Mouse (Mus musculus) left cerebral cortex, postnatal 14 days (tissue): ENCODE results near the gene E030018B13Rik. TPM values are rescaled to one million over a fixed set of nuclear protein-coding genes. Genes with fewer than 3 reads are reported as not detected.

Experiments
- DNase-seq, 2 experiments: peaks; one replicate each; pipeline ENCODE4 v3.0.0; 2021 to 2022; ENCODE audit warnings: low spot score in 2 of 2, mixed read lengths in 1 of 2
- intact Hi-C: fragments of 180-260 bp; cut with DNase I; formaldehyde crosslinking; loops from one replicate; pipeline ENCODE4 v1.15.1; 2025
- total RNA-seq, 2 experiments: library from RNA; stranded (reverse); gene quantifications; 2 replicates each; pipeline ENCODE4 v1.2.3; 2021

E030018B13Rik gene
- total RNA-seq, 2 experiments from 2014 or later: not detected

GRCm38 (mm10) chr7:63933905-63934304 lies 17.2 kb downstream of the E030018B13Rik start:
- DNase-seq: no peak
- intact Hi-C loops: no loop called here

- intact Hi-C loops: no loop called here
- DNase-seq: no peak
Observed at GRCm38 (mm10) chr7:63934530-63934929, 17.9 kb downstream of the E030018B13Rik start.

DNA sequence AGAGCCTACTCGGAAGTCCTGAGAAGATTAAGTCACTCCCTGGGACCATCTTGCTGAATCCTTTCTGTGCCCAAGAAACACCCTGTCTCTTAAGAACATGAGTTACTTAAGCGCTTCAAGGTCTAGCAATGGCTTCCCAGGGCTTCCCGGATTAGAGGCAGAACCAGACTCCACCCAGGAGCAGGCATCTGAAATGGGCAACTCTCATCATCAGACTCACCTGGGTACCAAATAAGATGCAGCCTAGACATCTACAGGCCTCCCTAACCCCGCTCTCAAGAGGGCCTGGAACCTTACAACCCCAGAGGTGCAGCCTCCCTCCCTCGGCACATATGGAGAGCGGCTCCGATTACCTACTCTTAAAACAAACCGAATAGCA lies 19.1 kb downstream of the E030018B13Rik start:
- intact Hi-C loops: loop anchor here (2.0 to 5.0 kb wide), 4 partner anchors 81 to 227 kb away; no protein-coding TSS in a partner anchor
- peak in 1 of 2 experiments; percentile 46 for DNase-seq

DNA sequence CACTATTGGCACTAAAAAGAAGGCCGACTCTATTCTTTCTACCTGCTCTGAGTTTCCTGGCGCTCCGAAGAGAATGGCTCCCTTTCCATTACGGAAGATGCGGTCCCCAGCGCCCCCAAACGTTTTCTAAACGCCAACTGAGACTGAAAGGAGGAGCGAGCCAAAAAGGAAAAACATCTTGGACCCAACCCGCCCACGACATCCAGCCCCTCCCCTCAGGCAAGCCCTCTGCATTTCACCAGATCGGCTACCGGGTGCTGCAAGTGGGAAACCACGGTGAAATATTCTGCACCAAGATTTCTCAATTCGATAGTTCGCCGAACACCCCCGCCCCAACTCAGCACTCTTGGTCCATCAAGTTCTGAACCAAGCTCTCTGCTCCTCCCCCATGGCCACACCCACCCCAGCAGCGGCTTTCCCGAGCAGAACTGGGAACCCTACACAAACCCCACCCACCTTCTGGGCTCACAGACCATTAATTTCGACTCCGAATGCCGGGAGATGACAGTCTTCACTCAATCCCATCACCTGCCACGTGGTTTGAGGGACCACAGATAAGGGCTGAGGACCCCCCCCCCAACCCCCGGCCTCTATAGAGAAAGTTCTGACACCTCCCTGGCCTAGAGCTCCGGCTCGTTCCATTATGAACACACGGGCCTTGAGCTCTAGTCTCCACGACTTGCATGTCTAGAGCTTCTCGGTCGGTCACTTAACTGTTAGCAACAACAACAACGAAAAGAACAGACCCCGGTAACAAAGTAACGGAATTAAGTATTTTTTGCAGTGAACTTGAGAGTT lies 19.7 kb downstream of the E030018B13Rik start:
- intact Hi-C loops: loop anchor here (2.0 to 5.0 kb wide), 4 partner anchors 82 to 226 kb away; no protein-coding TSS in a partner anchor
- peak; percentile 76 to 83 for DNase-seq

DNA sequence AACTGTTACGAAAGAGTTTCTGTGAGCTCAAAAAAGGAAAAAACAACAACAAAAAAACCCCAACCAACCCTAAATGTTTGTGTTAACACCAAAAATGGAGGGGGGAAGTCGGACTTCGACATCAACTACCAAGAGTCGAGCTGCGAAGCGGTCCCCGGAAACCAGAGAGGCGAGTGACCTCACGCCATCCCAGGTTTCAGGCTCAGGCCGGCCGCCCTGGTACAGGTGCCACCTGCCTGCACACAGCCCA lies 20.3 kb downstream of the E030018B13Rik start:
- no peak for DNase-seq
- intact Hi-C loops: loop anchor here (2.0 to 5.0 kb wide), 4 partner anchors 82 to 225 kb away; no protein-coding TSS in a partner anchor

GRCm38 (mm10) chr7:63937236-63938065 lies 20.8 kb downstream of the E030018B13Rik start:
- peak; percentile 58 to 65 for DNase-seq
- intact Hi-C loops: loop anchor here (2.0 to 5.0 kb wide), 6 partner anchors 41 to 225 kb away; no protein-coding TSS in a partner anchor

DNA sequence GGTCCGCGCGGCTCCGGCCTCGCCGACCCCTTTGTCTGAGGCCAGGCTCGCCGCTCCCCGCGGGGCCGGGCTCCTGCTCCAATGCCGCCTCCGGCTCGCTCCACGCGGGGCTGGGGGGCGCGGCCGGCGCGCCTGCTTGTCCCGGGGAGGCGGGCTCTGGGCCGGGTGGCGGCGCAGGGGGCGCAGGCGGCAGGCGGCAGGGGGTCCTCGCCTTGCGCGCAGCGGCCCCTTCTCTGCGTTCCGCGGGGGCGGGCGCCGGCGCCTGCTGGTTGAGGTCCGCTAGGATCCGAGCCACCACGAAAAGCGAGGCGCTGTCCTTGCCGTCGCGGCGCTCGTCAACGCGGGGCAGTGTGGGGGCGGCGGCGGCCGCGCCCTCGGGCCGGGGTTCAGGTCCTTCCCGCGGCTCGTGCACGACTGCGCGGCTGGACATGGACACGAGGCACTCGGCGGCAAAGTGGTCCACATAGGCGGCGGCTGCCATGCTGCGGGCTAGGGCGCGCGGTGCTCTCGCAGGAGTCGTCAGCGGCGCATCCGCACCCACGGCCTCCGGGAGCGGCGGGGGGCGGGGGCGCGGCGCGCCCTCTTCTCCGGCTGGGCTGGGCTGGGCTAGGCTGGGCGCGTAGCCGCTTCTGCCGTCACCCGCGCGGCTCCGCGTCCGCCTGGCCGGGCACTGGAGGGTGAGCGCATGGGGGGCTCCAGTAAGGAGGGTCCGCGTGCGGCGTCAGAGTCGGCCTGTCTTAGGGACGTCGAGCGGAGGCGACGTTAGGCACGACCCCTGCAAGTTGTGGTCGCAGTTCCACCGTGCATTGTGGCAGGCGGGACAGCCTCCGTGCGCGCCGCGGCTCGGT lies 21.6 kb downstream of the E030018B13Rik start:
- intact Hi-C loops: loop anchor here (2.0 to 5.0 kb wide), 4 partner anchors 41 to 224 kb away; no protein-coding TSS in a partner anchor
- DNase-seq: peak; percentile 73 to 78

DNA sequence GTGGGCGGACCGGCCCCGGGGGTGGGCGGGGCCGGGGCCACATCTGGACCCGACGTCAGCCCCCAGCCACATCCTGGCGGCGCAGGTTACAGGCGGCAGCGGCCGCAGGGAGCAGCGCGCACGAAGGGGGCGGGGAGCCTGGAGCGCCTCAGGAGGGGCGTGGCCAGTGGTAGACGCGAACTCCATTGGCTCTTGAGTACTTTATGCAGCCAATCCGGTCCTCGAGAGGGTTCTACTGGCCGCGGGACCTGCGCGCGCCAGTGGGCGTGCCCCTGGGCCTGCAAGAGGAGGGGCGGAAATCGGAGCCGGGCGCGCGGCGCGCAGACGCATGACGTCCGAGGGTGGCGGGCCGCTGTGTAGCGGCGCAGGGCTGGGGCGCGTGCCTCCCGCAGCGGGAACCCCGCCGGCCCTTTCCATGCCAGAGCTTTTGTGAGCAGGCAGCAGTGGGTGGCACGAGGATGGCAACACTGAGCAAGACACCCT lies 22.3 kb downstream of the E030018B13Rik start, which contains the start of gene Klf13:
TSS of gene Klf13 (minus strand) at position 2 of the 483 bp plus-strand sequence.
- intact Hi-C loops: loop anchor here (2.0 to 5.0 kb wide), 4 partner anchors 42 to 223 kb away; no protein-coding TSS in a partner anchor
- DNase-seq: peak; percentile 98 to 99

GRCm38 (mm10) chr7:63939397-63939951 lies 22.8 kb downstream of the E030018B13Rik start:
- intact Hi-C loops: loop anchor here (2.0 to 5.0 kb wide), 4 partner anchors 43 to 223 kb away; no protein-coding TSS in a partner anchor
- peak; percentile 60 to 66 for DNase-seq

DNA sequence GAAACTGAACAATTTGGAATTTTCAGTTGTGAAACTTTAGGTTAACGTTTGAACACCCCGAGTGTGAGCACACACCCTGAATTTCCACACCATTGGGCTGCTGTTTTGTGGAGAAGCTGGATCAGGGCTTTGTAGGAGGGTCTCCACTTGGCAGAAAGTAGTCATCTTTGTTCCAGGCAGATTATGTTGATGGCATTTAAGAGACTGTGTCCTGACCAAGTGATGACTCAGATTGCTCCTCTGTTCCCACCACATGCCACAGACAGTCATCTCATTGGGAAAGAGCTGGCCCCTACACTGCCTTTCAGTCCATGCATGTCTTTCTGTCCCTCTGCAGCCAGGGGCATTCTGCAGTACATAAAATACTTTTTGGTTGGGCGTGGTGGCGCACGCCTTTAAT lies 23.7 kb downstream of the E030018B13Rik start:
- intact Hi-C loops: no loop called here
- no peak for DNase-seq

DNA sequence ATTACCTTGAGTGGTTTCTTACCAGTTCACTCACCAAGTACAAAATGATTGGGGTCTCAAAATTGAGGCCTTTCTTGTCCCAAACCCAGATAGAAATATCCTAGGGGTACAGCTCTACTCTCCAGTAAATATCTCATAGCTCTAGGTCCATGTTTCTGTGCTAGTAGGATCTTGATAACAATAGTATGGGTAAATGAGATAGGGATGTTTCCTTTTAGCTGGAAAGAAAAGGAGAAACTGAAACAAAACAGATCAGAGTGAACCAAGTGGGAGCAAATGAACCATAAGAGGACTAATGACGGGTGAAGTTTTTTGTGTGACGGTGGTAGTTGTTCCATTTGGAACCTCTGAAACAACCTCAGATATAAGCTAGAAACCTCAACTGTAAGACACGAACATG lies 24.4 kb downstream of the E030018B13Rik start:
- intact Hi-C loops: no loop called here
- no peak for DNase-seq

DNA sequence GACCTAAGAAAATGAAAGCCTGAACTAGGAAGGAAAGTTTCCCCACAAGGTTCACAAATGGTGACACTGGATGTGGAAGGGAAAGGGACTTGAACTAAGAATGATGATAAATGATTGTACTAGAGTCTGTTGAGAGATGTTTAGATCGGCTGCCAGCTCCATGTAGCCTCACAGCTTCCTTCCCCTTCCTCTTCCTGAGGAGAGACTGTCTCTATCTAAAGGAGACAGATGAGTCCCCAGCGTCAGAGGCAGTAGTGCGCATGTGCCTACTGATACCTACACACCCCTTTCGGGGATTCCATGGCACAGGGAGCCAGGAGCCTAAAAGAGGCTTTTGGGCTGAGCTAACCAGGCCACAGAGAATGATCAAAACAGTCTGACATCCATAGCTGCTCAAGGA lies 24.8 kb downstream of the E030018B13Rik start:
- intact Hi-C loops: no loop called here
- no peak for DNase-seq

GRCm38 (mm10) chr7:63943946-63944345 lies 27.3 kb downstream of the E030018B13Rik start:
- no peak for DNase-seq
- intact Hi-C loops: no loop called here

DNA sequence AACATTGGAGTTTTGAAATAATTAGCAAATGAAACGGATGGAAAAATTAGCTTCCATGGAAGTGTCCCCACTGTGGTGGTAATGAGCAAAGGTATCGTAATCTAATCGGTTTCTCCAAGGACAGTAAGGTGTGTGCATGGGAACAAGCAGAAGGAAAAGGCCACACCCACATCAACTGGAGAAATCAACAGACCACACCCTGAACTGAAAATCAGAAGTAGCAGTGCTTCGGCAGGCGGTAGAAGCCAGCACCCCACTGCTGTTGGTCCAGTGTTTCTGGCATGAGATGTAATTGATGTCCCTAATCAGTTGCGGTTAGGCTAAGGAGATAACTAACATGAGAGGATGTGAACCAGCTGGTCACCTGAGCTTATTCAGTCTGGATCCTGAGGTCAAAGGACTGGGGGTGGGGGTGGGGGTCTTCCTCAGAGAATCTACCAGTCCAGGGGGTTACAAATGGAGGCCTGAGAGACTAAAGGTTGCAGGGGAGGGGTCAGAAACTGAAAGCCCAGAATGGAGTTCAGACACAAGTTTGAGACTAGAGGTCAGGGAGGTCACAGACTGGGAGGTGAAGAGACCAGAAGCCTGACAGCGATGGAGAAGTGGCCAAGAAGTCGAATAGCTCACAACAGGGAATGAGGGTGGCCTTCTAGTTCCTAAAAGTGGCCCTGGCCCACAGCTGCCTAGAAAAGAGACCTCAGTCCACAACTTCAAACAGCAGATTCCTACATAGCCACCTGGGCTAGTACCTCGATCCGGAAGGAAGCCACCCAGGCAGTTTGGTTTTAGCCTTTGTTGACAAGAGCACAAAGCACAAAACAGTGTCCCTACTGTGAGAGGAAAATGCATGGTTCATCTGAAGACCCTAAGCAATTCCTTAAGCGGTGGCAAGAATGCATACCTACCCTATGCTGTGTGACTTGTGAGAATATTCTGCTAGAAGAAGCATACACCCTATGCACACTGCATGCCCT lies 31.1 kb downstream of the E030018B13Rik start:
- intact Hi-C loops: no loop called here
- DNase-seq: no peak

GRCm38 (mm10) chr7:63949176-63949575 lies 32.5 kb downstream of the E030018B13Rik start:
- no peak for DNase-seq
- intact Hi-C loops: no loop called here

DNA sequence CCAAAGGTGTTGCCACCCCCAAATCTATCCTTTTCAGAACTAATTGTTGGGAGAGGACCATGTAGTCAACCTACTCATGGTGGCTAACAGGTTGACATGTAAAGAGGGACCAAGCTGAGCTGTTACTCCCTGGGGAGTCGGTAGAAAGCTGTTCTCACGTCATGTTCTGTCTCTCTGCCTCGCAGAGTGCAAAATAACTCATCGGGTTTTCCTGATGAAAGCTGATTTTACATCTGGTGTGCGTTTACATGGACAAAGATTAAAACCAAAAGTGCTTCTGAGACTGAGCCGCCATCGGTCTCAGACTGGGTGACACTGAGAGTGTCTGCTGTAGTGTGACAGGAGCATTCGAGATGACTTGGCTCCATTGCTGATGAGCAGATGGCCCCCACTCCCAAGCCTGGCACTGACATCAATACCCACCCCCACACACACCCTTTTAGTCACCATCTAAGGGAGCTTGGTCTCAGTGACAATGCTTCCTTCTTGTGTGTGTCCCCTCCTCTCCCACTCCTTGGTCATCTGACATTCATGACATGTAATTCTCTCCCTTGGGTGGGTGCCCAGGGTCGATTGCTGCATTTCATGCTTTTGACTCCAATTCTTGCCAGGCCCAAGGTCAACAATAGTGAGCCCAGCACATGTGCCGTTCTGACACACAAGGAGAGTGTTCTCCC lies 34.4 kb downstream of the E030018B13Rik start:
- DNase-seq: peak in 1 of 2 experiments; percentile 74
- intact Hi-C loops: no loop called here
